Mouse (Mus musculus) T-cell, adult 2 months (primary cell): Measurements from ENCODE around the gene Agbl2.

Source experiments
- DNase-seq: peaks from one replicate; pipeline ENCODE4 v3.0.0; 2022; ENCODE audit warnings: low spot score

Gene Agbl2

GRCm38 (mm10) chr2:90782458-90782857 lies at the start of gene Agbl2:
Agbl2 (plus strand) TSS chr2:90782727.
- DNase-seq = no peak

- no peak for DNase-seq
Observed at GRCm38 (mm10) chr2:90735326-90735725, 47.2 kb upstream of the Agbl2 start.

- DNase-seq = no peak
Observed at GRCm38 (mm10) chr2:90738801-90739200, 43.7 kb upstream of the Agbl2 start.

- no peak for DNase-seq
Observed at GRCm38 (mm10) chr2:90739327-90739726, 43.2 kb upstream of the Agbl2 start.

GRCm38 (mm10) chr2:90739921-90740320 lies 42.6 kb upstream of the Agbl2 start:
- no peak for DNase-seq

GRCm38 (mm10) chr2:90744285-90745052 lies 38.1 kb upstream of the Agbl2 start:
- DNase-seq = no peak

- peak; percentile 98 for DNase-seq
Observed at GRCm38 (mm10) chr2:90745053-90745678, 37.4 kb upstream of the Agbl2 start, which contains the start of gene Fnbp4. Fnbp4 (plus strand) TSS chr2:90745370.

- peak; percentile 60 for DNase-seq
Observed at GRCm38 (mm10) chr2:90745740-90746537, 36.6 kb upstream of the Agbl2 start.

GRCm38 (mm10) chr2:90746538-90746865 lies 36.0 kb upstream of the Agbl2 start:
- no peak for DNase-seq

GRCm38 (mm10) chr2:90747131-90747530 lies 35.4 kb upstream of the Agbl2 start:
- DNase-seq = no peak

- DNase-seq = no peak
Observed at GRCm38 (mm10) chr2:90749676-90750459, 32.7 kb upstream of the Agbl2 start.

- DNase-seq = no peak
Observed at GRCm38 (mm10) chr2:90753565-90753964, 29.0 kb upstream of the Agbl2 start.

GRCm38 (mm10) chr2:90754188-90754587 lies 28.3 kb upstream of the Agbl2 start:
- DNase-seq = no peak

GRCm38 (mm10) chr2:90765123-90765522 lies 17.4 kb upstream of the Agbl2 start:
- DNase-seq = no peak

- no peak for DNase-seq
Observed at GRCm38 (mm10) chr2:90781323-90781722, 1.2 kb upstream of the Agbl2 start.

- DNase-seq = no peak
Observed at GRCm38 (mm10) chr2:90781938-90782337, 589 bp upstream of the Agbl2 start.

GRCm38 (mm10) chr2:90782901-90783486 lies 467 bp downstream of the Agbl2 start:
- DNase-seq = no peak

- DNase-seq = no peak
Observed at GRCm38 (mm10) chr2:90788126-90788525, 5.6 kb downstream of the Agbl2 start.

- DNase-seq = no peak
Observed at GRCm38 (mm10) chr2:90808241-90809126, 26.0 kb downstream of the Agbl2 start.

GRCm38 (mm10) chr2:90810751-90811150 lies 28.2 kb downstream of the Agbl2 start:
- no peak for DNase-seq

- DNase-seq = no peak
Observed at GRCm38 (mm10) chr2:90815266-90815665, 32.7 kb downstream of the Agbl2 start.
